Mouse (Mus musculus): ENCODE measurements around the gene Gm35315. TPM values are rescaled to one million over a fixed set of nuclear protein-coding genes. Genes with fewer than 3 reads are reported as not detected.
A peak's percentile ranks its signal among the peaks of the same experiment; 100 is the strongest.
"Not testable (repeated sequence)": the region's sequence is repeated elsewhere in the genome, so short reads cannot be mapped to it uniquely, and the experiment has no call there.

Gm35315 gene
- polyA plus RNA-seq, 1 experiment, result 0.45 TPM

- Histone ChIP-seq H3K27ac (ENCODE audit: control insufficient read depth, insufficient read depth, low read depth, low read length, poor library complexity) (no peak overlapping the region), H3K4me1 (ENCODE audit: control insufficient read depth, insufficient read depth, low read length) (no peaks in the 10 kb centered on the region; the same call in 1 of the 2 replicates), H3K4me3 (replicated peaks; ENCODE audit: control insufficient read depth, low read depth, low read length) (no peak overlapping the region)
- WGBS, result 24% methylated on average over 2 of the region's 2 CpGs
- TF ChIP-seq CTCF (IDR thresholded peaks at IDR 0.05; ENCODE audit: control insufficient read depth, insufficient read depth, low read length), result no peak
- no peak for TF ChIP-seq POLR2A (IDR thresholded peaks at IDR 0.05; ENCODE audit: borderline replicate concordance, control insufficient read depth, low read depth, low read length)
Observed at GRCm38 (mm10) chr5:110091546-110091945, 2.7 kb downstream of the Gm35315 start.

GRCm38 (mm10) chr5:110086161-110086866 lies 7.9 kb downstream of the Gm35315 start:
- Histone ChIP-seq H3K4me3 (replicated peaks; ENCODE audit: control insufficient read depth, low read depth, low read length) (no peak overlapping the region), H3K4me1 (ENCODE audit: control insufficient read depth, insufficient read depth, low read length) (no peaks in the 10 kb centered on the region), H3K27ac (ENCODE audit: control insufficient read depth, insufficient read depth, low read depth, low read length, poor library complexity) (no peak overlapping the region)
- whole genome bisulfite sequencing, result 85% methylated on average over 14 of the region's 14 CpGs
- TF ChIP-seq POLR2A (IDR thresholded peaks at IDR 0.05; ENCODE audit: borderline replicate concordance, control insufficient read depth, low read depth, low read length) (no peak), CTCF (IDR thresholded peaks at IDR 0.05; ENCODE audit: control insufficient read depth, insufficient read depth, low read length) (no peak)

GRCm38 (mm10) chr5:110082961-110083360 lies 11.3 kb downstream of the Gm35315 start:
- H3K27ac ChIP-seq (ENCODE audit: control insufficient read depth, insufficient read depth, low read depth, low read length, poor library complexity), result no peak overlapping the region
- 81% methylated on average over 4 of the region's 4 CpGs for WGBS
- no peak overlapping the region for H3K4me3 ChIP-seq (replicated peaks; ENCODE audit: control insufficient read depth, low read depth, low read length)
- H3K4me1 ChIP-seq (ENCODE audit: control insufficient read depth, insufficient read depth, low read length), result no peaks in the 10 kb centered on the region
- TF ChIP-seq CTCF (IDR thresholded peaks at IDR 0.05; ENCODE audit: control insufficient read depth, insufficient read depth, low read length) (no peak), POLR2A (IDR thresholded peaks at IDR 0.05; ENCODE audit: borderline replicate concordance, control insufficient read depth, low read depth, low read length) (no peak)

- WGBS, result 85% methylated on average over 2 of the region's 2 CpGs
- H3K4me3 ChIP-seq (replicated peaks; ENCODE audit: control insufficient read depth, low read depth, low read length), result not testable (repeated sequence)
Observed at GRCm38 (mm10) chr5:110072413-110072812, 21.8 kb downstream of the Gm35315 start, which contains the start of gene Gm17655. Gene Gm17655 (minus strand): TSS chr5:110072513.

GRCm38 (mm10) chr5:110057637-110058408 lies 36.4 kb downstream of the Gm35315 start:
- H3K27ac ChIP-seq (ENCODE audit: control insufficient read depth, insufficient read depth, low read depth, low read length, poor library complexity), result peak overlapping the region; percentile 46; the same call in 1 of the 2 replicates
- 2% methylated on average over 19 of the region's 19 CpGs for WGBS
- TF ChIP-seq POLR2A (IDR thresholded peaks at IDR 0.05; ENCODE audit: borderline replicate concordance, control insufficient read depth, low read depth, low read length) (no peak), CTCF (IDR thresholded peaks at IDR 0.05; ENCODE audit: control insufficient read depth, insufficient read depth, low read length) (no peak)

More at GRCm38 (mm10) chr5:110072413-110072812, 21.8 kb downstream of the Gm35315 start, which contains the start of gene Gm17655:
- not testable (repeated sequence) for H3K27ac ChIP-seq (ENCODE audit: control insufficient read depth, insufficient read depth, low read depth, low read length, poor library complexity); H3K4me1 ChIP-seq (ENCODE audit: control insufficient read depth, insufficient read depth, low read length)

More at GRCm38 (mm10) chr5:110057637-110058408, 36.4 kb downstream of the Gm35315 start:
- Histone ChIP-seq H3K4me3 (replicated peaks; ENCODE audit: control insufficient read depth, low read depth, low read length) (peak overlapping the region; percentile 78), H3K4me1 (ENCODE audit: control insufficient read depth, insufficient read depth, low read length) (no peaks in the 10 kb centered on the region)

Other genes starting within 250 kb of the Gm35315 start
- gene Gm15446, start 171.0 kb downstream of the Gm35315 start, polyA plus RNA-seq (2011; ENCODE audit: insufficient read depth, insufficient read length, low replicate concordance, missing spikeins), result 1.2 TPM in 2 replicates
- gene Zfp932, start 97.9 kb downstream of the Gm35315 start, polyA plus RNA-seq (2011; ENCODE audit: insufficient read depth, insufficient read length, low replicate concordance, missing spikeins), result 6.3 and 11.5 TPM in 2 replicates
- gene Gm17655, start 21.9 kb downstream of the Gm35315 start, polyA plus RNA-seq (2011; ENCODE audit: insufficient read depth, insufficient read length, low replicate concordance, missing spikeins), result 0.54 TPM in 1 of 2 replicates, not detected in the other
- not detected in 2 replicates for gene Plcxd1, start 5.5 kb upstream of the Gm35315 start, polyA plus RNA-seq (2011; ENCODE audit: insufficient read depth, insufficient read length, low replicate concordance, missing spikeins)
- gene Gtpbp6, start 13.8 kb upstream of the Gm35315 start, polyA plus RNA-seq (2011; ENCODE audit: insufficient read depth, insufficient read length, low replicate concordance, missing spikeins), result 30.6 and 70.2 TPM in 2 replicates
- 1.5 and 3.3 TPM in 2 replicates for gene Zfp605, start 15.7 kb upstream of the Gm35315 start, polyA plus RNA-seq (2011; ENCODE audit: insufficient read depth, insufficient read length, low replicate concordance, missing spikeins)
- gene Chfr, start 41.4 kb upstream of the Gm35315 start, polyA plus RNA-seq (2011; ENCODE audit: insufficient read depth, insufficient read length, low replicate concordance, missing spikeins), result 26.9 and 42.5 TPM in 2 replicates
- gene Golga3, start 82.3 kb upstream of the Gm35315 start, polyA plus RNA-seq (2011; ENCODE audit: insufficient read depth, insufficient read length, low replicate concordance, missing spikeins), result 4.9 and 11.2 TPM in 2 replicates
- 10.0 and 21.0 TPM in 2 replicates for gene Ankle2, start 136.6 kb upstream of the Gm35315 start, polyA plus RNA-seq (2011; ENCODE audit: insufficient read depth, insufficient read length, low replicate concordance, missing spikeins)
- gene Pgam5, start 175.5 kb upstream of the Gm35315 start, polyA plus RNA-seq (2011; ENCODE audit: insufficient read depth, insufficient read length, low replicate concordance, missing spikeins), result 12.9 and 24.3 TPM in 2 replicates
- 7.9 and 33.1 TPM in 2 replicates for gene Pxmp2, start 191.8 kb upstream of the Gm35315 start, polyA plus RNA-seq (2011; ENCODE audit: insufficient read depth, insufficient read length, low replicate concordance, missing spikeins)
- 39.8 and 57.3 TPM in 2 replicates for gene Pole, start 191.9 kb upstream of the Gm35315 start, polyA plus RNA-seq (2011; ENCODE audit: insufficient read depth, insufficient read length, low replicate concordance, missing spikeins)
- gene P2rx2, start 248.8 kb upstream of the Gm35315 start, polyA plus RNA-seq (2011; ENCODE audit: insufficient read depth, insufficient read length, low replicate concordance, missing spikeins), result 1.0 and 1.3 TPM in 2 replicates